Mouse (Mus musculus): Measurements from ENCODE around the gene Gm10439. TPM values are rescaled to one million over a fixed set of nuclear protein-coding genes. Genes with fewer than 3 reads are reported as not detected.
"Not testable (repeated sequence)": the region's sequence is repeated elsewhere in the genome, so short reads cannot be mapped to it uniquely, and the experiment has no call there.

Gene Gm10439
- not detected in 2 replicates for polyA plus RNA-seq (2012; ENCODE audit: insufficient read depth, insufficient read length, missing spikeins)

DNA sequence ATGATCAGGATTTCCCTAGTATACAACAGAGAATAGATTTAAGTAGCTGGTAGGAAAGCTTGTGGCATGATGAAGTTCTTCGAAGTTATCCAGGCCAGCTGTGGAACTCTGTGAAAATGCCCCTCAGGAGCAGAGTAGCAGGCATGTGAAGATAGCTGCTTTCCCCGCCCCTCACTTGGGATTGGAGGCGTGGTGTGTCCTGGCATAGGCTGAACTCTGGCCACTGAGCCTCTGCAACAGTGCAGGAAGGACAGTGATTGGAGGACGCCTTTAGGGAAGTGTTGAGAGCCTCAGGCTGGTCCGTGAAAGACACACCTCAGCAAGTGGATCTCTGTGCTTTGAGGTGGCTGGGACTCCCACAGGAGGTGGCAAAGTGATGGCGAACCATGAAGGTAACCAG, at the start of gene Gm10439:
TSS of gene Gm10439 (plus strand) at position 301 of the 400 bp plus-strand sequence.
- H3K4me1 ChIP-seq (ENCODE audit: control insufficient read depth, insufficient read depth, low read length); H3K27ac ChIP-seq (ENCODE audit: insufficient read depth, low read depth, low read length); H3K4me3 ChIP-seq (ENCODE audit: insufficient read depth, low read length): not testable (repeated sequence)

Other genes starting within 250 kb of the Gm10439 start
- gene Gm15085, start 147.0 kb upstream of the Gm10439 start, polyA plus RNA-seq (2012; ENCODE audit: insufficient read depth, insufficient read length, missing spikeins), result not detected in 2 replicates
- not detected in 2 replicates for gene Gm15097, start 189.9 kb downstream of the Gm10439 start, polyA plus RNA-seq (2012; ENCODE audit: insufficient read depth, insufficient read length, missing spikeins)